Mouse (Mus musculus) 3134 (cell line): ENCODE measurements around the gene Agpat3.
A peak's percentile ranks its signal among the peaks of the same experiment; 100 is the strongest.

Experiments used
- DNase-seq: peaks from one replicate; pipeline ENCODE4 v3.0.0-alpha.2; 2011; ENCODE audit warnings: low spot score; ENCODE audit not compliant: insufficient read length; ENCODE audit errors: extremely low read depth

Agpat3 gene

DNA sequence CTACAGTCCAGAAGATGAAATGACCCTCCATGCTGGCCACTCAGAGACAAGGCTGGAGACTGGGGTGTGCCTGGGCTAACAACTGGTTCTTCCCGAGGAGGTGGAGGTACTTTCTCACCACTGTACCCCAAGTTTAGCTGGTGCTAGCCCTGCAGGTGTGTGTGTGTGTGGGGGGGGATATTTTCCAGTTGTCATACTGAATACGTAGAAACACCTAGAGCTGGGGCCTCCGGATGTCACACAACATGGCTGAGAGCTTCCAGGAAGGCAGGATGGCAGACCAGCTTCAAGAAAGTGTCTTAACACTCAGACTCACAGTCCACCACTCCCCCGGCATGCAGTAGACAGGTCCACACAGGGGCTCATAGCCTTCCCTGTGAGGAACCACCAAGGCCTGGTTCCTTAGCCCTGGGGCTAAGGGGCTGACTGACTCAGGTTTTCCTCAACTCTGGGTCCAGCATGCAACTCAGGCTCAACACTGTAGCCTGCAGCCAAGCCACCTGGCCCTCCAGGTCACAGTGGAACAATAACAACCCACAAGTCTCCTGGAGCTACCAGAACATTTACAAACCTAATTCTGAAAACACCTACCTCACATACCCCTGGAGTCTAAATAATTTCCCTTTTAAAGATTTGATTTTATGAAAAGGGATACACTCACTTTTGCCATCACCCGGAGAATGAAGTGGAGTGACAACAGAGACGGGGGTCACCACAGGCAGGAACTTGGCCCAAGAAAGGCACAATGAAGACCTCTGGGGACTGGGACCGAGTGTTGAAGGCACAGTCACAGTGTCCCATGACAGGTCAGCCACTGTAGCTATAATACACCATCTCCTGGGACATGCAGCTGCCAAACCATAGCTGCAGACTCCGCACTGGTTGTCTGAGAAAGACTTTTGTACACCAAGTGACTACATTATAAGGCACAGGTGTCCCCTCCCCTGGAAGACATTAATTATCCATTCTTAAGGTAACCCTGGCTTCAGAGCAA, 53.3 kb downstream of the Agpat3 start:
- DNase-seq: no peak

- peak; percentile 81 for DNase-seq
Measured at GRCm38 (mm10) chr10:78297576-78298484, 54.5 kb downstream of the Agpat3 start.

GRCm38 (mm10) chr10:78296980-78297379, 55.3 kb downstream of the Agpat3 start:
- DNase-seq: no peak

DNA sequence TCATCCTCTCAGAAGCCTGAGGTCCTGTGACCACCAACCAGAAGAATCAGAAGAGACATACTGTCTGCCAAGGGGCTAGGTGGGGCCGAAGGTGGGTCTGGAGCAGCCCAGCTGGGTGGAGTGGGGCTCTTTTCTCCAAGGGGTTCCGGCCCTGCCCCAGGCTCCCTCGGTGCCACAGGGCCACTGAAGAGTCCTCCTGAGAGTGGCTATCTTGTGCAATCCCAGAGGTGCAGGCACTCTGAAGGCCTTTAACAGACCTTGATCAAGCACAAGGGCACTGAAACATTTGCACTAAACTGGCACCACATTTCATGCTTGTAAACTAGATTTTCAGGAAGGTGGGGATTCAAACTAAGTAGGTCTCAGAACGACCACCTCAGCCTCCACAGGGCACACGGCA, 55.9 kb downstream of the Agpat3 start:
- DNase-seq: no peak

- DNase-seq: no peak
Measured at GRCm38 (mm10) chr10:78293576-78293975, 58.7 kb downstream of the Agpat3 start.

DNA sequence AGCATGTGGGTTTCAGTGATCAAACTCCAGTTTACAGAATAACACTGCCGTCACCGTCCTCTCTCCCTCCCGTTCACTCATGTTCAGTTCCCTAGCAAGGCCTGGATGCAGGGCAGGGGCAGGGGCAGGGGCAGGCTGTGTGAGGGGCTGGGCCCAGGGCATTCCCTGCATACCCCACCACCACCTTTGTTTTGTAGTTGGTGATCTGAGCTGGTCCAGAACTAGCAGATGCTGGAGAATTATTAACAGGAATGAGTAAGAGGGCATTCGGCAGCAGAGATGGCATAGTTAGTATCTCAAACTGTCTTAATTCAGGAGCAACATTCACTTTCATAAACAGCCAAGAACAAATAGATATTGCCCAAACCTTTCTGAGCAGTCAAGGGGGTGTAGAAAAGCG, 59.9 kb downstream of the Agpat3 start:
- DNase-seq: no peak

GRCm38 (mm10) chr10:78290730-78291535, 61.4 kb downstream of the Agpat3 start:
- no peak for DNase-seq

DNA sequence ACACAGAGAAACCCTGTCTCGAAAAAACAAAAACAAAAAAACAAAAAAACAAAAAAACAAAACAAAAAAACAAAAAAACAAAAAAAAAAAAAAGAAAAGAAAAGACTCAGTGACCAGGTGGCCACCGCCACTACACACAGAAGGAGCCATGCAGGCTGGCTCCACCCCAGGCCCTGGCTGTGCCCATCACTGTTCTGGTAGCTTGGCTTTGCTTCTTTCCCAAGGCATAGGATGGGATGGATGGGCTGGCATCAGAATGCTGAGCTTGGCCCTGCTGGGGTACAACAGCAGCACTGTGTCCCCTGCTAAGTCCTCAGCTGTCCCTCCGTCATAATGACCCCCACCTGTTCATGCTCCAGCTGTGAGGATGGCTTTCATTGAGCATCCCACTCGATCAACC, 63.4 kb downstream of the Agpat3 start:
- no peak for DNase-seq

- no peak for DNase-seq
Measured at GRCm38 (mm10) chr10:78288135-78288534, 64.2 kb downstream of the Agpat3 start.

DNA sequence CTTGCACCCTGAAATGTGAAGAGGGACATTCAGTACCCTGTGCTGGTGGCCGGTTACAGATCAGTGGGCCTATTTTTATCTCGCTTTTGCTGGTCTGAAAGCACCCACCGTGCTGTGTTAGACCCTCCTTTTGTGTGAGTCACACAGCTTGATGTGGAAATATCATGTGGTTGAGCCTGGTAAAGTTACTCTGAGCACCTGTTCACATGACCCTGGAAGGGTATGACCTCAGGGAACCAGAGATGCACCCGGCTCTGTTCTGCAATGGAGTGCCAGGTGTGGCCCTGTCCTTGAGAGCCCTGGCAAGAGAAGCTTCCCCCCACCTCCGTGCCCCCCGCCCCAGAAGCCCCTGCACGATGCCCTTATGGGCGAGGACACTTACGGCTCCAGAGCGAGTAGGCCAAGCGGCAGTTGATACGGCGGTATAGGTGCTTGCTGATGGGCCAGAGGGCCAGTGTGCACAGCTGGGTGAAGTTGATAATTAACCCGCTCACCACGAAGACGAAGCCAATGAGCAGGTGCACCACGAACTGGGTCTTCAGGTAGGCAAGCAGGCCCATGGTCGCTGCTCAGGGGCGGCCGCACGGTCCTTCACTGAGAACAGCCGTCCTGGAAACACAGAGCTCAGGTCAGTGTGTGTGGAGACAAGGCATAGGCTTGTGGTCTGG, 64.7 kb downstream of the Agpat3 start:
- no peak for DNase-seq

- no peak for DNase-seq
Measured at GRCm38 (mm10) chr10:78285959-78286358, 66.3 kb downstream of the Agpat3 start.

DNA sequence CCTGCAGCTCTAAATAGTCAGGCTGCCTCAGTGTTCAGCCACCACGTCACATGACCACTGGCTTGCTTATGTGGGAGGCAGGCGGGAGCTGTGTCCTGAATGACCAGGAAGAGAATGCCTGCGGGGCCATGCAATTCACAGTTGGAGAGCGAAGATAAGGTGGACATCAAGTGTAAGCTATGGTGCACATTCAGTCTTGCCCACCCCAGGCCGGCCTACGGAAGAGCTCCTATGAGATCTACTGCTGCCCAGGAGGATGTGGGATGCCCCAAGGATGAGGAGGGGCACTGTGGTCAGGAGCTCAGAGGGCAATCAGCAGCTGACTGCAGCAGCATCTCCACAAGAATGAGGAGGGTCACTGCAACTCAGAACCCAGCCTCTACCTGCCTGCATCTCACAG, 66.9 kb downstream of the Agpat3 start:
- DNase-seq: no peak

DNA sequence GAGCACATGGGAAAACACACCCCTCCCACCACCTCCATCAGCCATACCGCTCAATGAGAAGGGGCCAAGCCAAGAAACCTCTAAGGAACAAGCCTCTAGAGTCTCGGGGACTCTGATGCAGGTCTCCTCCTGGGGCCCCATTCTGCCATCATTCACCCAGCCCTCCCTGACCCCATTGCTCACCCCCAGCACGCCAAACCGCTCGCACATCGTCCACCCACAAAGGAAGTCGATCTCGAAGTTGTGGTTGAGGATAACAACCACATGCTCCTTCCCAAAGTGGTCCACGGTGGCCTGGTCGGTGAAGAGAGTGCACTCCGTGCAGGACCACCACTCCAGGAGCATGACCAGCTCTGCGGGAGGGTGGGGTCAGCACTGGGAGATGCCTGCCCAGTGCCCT, 67.5 kb downstream of the Agpat3 start:
- no peak for DNase-seq

- DNase-seq: no peak
Measured at GRCm38 (mm10) chr10:78282411-78282810, 69.9 kb downstream of the Agpat3 start.

- DNase-seq: no peak
Measured at GRCm38 (mm10) chr10:78280486-78280885, 71.8 kb downstream of the Agpat3 start.

- peak; percentile 35 for DNase-seq
Measured at GRCm38 (mm10) chr10:78279210-78279609, 73.1 kb downstream of the Agpat3 start.

GRCm38 (mm10) chr10:78277835-78278234, 74.5 kb downstream of the Agpat3 start:
- DNase-seq: no peak

DNA sequence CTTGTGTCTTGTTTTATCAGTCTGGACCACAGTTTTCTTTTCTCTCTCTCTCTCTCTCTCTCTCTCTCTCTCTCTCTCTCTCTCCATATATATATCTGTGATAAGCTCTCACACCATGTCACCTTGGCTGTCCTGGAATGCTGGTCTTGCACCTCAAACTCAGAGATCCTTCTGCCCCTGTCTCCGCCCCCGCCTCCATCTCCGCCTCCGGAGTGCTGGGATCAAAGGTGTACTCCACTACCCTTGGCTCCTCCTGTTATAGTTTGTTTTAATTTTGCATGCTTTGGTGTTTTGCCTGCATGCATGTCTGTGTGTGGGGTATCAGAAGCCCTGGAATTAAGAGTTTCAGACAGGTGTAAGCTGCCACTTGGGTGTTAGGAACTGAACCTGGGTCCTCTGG, 76.0 kb downstream of the Agpat3 start:
- DNase-seq: no peak

- no peak for DNase-seq
Measured at GRCm38 (mm10) chr10:78272932-78273331, 79.4 kb downstream of the Agpat3 start.

- no peak for DNase-seq
Measured at GRCm38 (mm10) chr10:78265881-78266280, 86.4 kb downstream of the Agpat3 start.
